Mouse (Mus musculus) cerebellum, adult 11 months (tissue): Measurements from ENCODE around the gene Col20a1.
A peak's percentile ranks its signal among the peaks of the same experiment; 100 is the strongest.

Experiments used
- DNase-seq: peaks from one replicate; pipeline ENCODE4 v3.0.0; 2022

Gene Col20a1

GRCm38 (mm10) chr2:180986449-180986848 lies at the start of gene Col20a1:
TSS of gene Col20a1 (plus strand) at chr2:180986535.
- DNase-seq = no peak

- no peak for DNase-seq
Measured at GRCm38 (mm10) chr2:180940187-180940586, 46.1 kb upstream of the Col20a1 start.

- no peak for DNase-seq
Measured at GRCm38 (mm10) chr2:180941869-180942268, 44.5 kb upstream of the Col20a1 start.

- no peak for DNase-seq
Measured at GRCm38 (mm10) chr2:180949947-180950346, 36.4 kb upstream of the Col20a1 start.

GRCm38 (mm10) chr2:180952731-180953171 lies 33.6 kb upstream of the Col20a1 start:
- DNase-seq = no peak

GRCm38 (mm10) chr2:180953638-180954037 lies 32.7 kb upstream of the Col20a1 start:
- no peak for DNase-seq

- peak; percentile 53 for DNase-seq
Measured at GRCm38 (mm10) chr2:180954061-180955047, 32.0 kb upstream of the Col20a1 start, which contains the start of gene Nkain4. TSS of gene Nkain4 (minus strand) at chr2:180954699.

GRCm38 (mm10) chr2:180959605-180960004 lies 26.7 kb upstream of the Col20a1 start:
- DNase-seq = no peak

GRCm38 (mm10) chr2:180960187-180960586 lies 26.1 kb upstream of the Col20a1 start:
- no peak for DNase-seq

- DNase-seq = no peak
Measured at GRCm38 (mm10) chr2:180962616-180963308, 23.6 kb upstream of the Col20a1 start.

- peak; percentile 77 for DNase-seq
Measured at GRCm38 (mm10) chr2:180963956-180964355, 22.4 kb upstream of the Col20a1 start.

GRCm38 (mm10) chr2:180966092-180966882 lies 20.0 kb upstream of the Col20a1 start:
- DNase-seq = peak; percentile 28

GRCm38 (mm10) chr2:180967010-180967763 lies 19.1 kb upstream of the Col20a1 start, which contains the start of gene Arfgap1:
TSS of gene Arfgap1 (plus strand) at chr2:180967225.
- DNase-seq = peak; percentile 92

- no peak for DNase-seq
Measured at GRCm38 (mm10) chr2:180981133-180981532, 5.2 kb upstream of the Col20a1 start.

GRCm38 (mm10) chr2:180985635-180986034 lies 700 bp upstream of the Col20a1 start:
- no peak for DNase-seq

- DNase-seq = no peak
Measured at GRCm38 (mm10) chr2:180987001-180987400, 666 bp downstream of the Col20a1 start.

- no peak for DNase-seq
Measured at GRCm38 (mm10) chr2:180987432-180988030, 1.2 kb downstream of the Col20a1 start.

GRCm38 (mm10) chr2:180988347-180988913 lies 2.1 kb downstream of the Col20a1 start:
- no peak for DNase-seq

GRCm38 (mm10) chr2:180988948-180989347 lies 2.6 kb downstream of the Col20a1 start:
- no peak for DNase-seq

GRCm38 (mm10) chr2:180990347-180990746 lies 4.0 kb downstream of the Col20a1 start:
- no peak for DNase-seq

GRCm38 (mm10) chr2:180994360-180994759 lies 8.0 kb downstream of the Col20a1 start:
- DNase-seq = no peak
